In genomic region chr4:41479456-41479804, GRCm38 (mm10) we compare ENCODE assay signal across 11 mouse cellular contexts. TPM values are rescaled to one million over a fixed set of nuclear protein-coding genes. Genes with fewer than 3 reads are reported as not detected.
DNase-seq lines count a peak whose midpoint lies in the region; ATAC-seq and TF ChIP-seq lines count a peak whose summit lies in the region.
"Had no signal": no experiment of that assay in that cellular context is flagged by ENCODE, and none has a peak within 500 bp of the region (broad histone marks: within the 10 kb centered on the region; RNA-seq: fewer than 3 reads in every experiment).

No protein-coding gene starts in this region.

- peaks cover 10% of the 10 kb centered on the region; the same call in 1 of the 2 replicates for H3K36me3 ChIP-seq in hindbrain, embryonic 15.5 days
- no peaks in the 10 kb centered on the region for H3K36me3 ChIP-seq in hindbrain, embryonic 11.5 days (ENCODE audit: control insufficient read depth, insufficient read depth, low read length)
- H3K36me3 ChIP-seq in testis, adult 2 months (ENCODE audit: control insufficient read depth, insufficient read depth, low read length): no peaks in the 10 kb centered on the region
- H3K36me3 ChIP-seq in intestine, embryonic 16.5 days (ENCODE audit: control insufficient read depth, insufficient read depth, low read length): no peaks in the 10 kb centered on the region

- intact Hi-C loops in left cerebral cortex, postnatal 14 days (cut with DNase I): no loop called here

- ATAC-seq in hindbrain, embryonic 15.5 days (ENCODE audit: low FRiP score, low read depth): no peak
- ATAC-seq in hindbrain, embryonic 11.5 days (ENCODE audit: low FRiP score): no peak
- ATAC-seq in intestine, embryonic 16.5 days: peak; percentile 68
- ATAC-seq: liver, postnatal 0 days had no signal

- DNase-seq in hindbrain, embryonic 11.5 days (ENCODE audit: low spot score): no peak
- DNase-seq in testis, postnatal 14 days (ENCODE audit: low spot score): no peak
- no peak for DNase-seq in left cerebral cortex, postnatal 14 days (ENCODE audit: low spot score in 2 of 2)
- DNase-seq in thymus, postnatal 0 days (ENCODE audit: low spot score): no peak
- DNase-seq: liver, postnatal 0 days; right cerebral cortex, postnatal 14 days; thymus, postnatal 25 days had no signal

- H3K4me2 ChIP-seq in hindbrain, embryonic 15.5 days: no peak overlapping the region
- no peak overlapping the region for H3K4me2 ChIP-seq in hindbrain, embryonic 11.5 days (replicated peaks; ENCODE audit: low read depth, low read length)
- no peak overlapping the region for H3K4me2 ChIP-seq in intestine, embryonic 16.5 days (ENCODE audit: low read depth, low read length)
- H3K4me2 ChIP-seq: embryonic facial prominence, embryonic 15.5 days had no signal

- H3K9ac ChIP-seq in hindbrain, embryonic 15.5 days: no peak overlapping the region
- no peak overlapping the region for H3K9ac ChIP-seq in hindbrain, embryonic 11.5 days (ENCODE audit: low read depth, low read length)
- H3K9ac ChIP-seq in intestine, embryonic 16.5 days (ENCODE audit: low read depth, low read length): no peak overlapping the region
- H3K9ac ChIP-seq: embryonic facial prominence, embryonic 15.5 days; liver, postnatal 0 days had no signal

- no peak overlapping the region for H3K4me3 ChIP-seq in hindbrain, embryonic 15.5 days
- no peak overlapping the region for H3K4me3 ChIP-seq in hindbrain, embryonic 11.5 days (ENCODE audit: low read depth, low read length)
- H3K4me3 ChIP-seq in testis, adult 2 months (ENCODE audit: control insufficient read depth, low read depth, low read length): no peak overlapping the region
- H3K4me3 ChIP-seq in intestine, embryonic 16.5 days (ENCODE audit: low read length): no peak overlapping the region
- H3K4me3 ChIP-seq: embryonic facial prominence, embryonic 15.5 days had no signal

- H3K4me1 ChIP-seq in hindbrain, embryonic 15.5 days (replicated peaks): peaks cover 6% of the 10 kb centered on the region; the same call in 1 of the 2 replicates
- no peaks in the 10 kb centered on the region for H3K4me1 ChIP-seq in hindbrain, embryonic 11.5 days (replicated peaks; ENCODE audit: control insufficient read depth, insufficient read depth, low read length)
- no peaks in the 10 kb centered on the region; the same call in 1 of the 2 replicates for H3K4me1 ChIP-seq in testis, adult 2 months (ENCODE audit: control insufficient read depth, insufficient read depth, low read length)
- peaks cover 12% of the 10 kb centered on the region; the same call in 1 of the 2 replicates for H3K4me1 ChIP-seq in intestine, embryonic 16.5 days (ENCODE audit: control insufficient read depth, insufficient read depth, low read length)

- no peak for TF ChIP-seq POLR2A in testis, adult 2 months (IDR thresholded peaks at IDR 0.05; ENCODE audit: control insufficient read depth, low read depth, low read length)

- H3K9me3 ChIP-seq in hindbrain, embryonic 15.5 days: no peaks in the 10 kb centered on the region
- no peaks in the 10 kb centered on the region for H3K9me3 ChIP-seq in hindbrain, embryonic 11.5 days (ENCODE audit: control insufficient read depth, low read length)
- H3K9me3 ChIP-seq in intestine, embryonic 16.5 days (ENCODE audit: control insufficient read depth, low read length): no peaks in the 10 kb centered on the region
- H3K9me3 ChIP-seq: embryonic facial prominence, embryonic 15.5 days had no signal

- H3K27ac ChIP-seq in hindbrain, embryonic 15.5 days (replicated peaks): peak overlapping the region; percentile 32; the same call in 1 of the 2 replicates
- H3K27ac ChIP-seq in hindbrain, embryonic 11.5 days (ENCODE audit: low read depth, low read length): no peak overlapping the region
- H3K27ac ChIP-seq in testis, adult 2 months (ENCODE audit: control insufficient read depth, insufficient read depth, low read depth, low read length): 0 out of 2 replicates have a peak overlapping the region, but pooled peaks have one; percentile 18
- H3K27ac ChIP-seq in intestine, embryonic 16.5 days (ENCODE audit: low read length): peak overlapping the region; percentile 43
- H3K27ac ChIP-seq: embryonic facial prominence, embryonic 15.5 days had no signal

- TF ChIP-seq CTCF in testis, adult 2 months (IDR thresholded peaks at IDR 0.05; ENCODE audit: control insufficient read depth, insufficient read depth, insufficient replicate concordance, low read depth, low read length): no peak

- H3K27me3 ChIP-seq in hindbrain, embryonic 15.5 days: no peaks in the 10 kb centered on the region
- H3K27me3 ChIP-seq in hindbrain, embryonic 11.5 days (ENCODE audit: control insufficient read depth, insufficient read depth, low read length): no peaks in the 10 kb centered on the region
- H3K27me3 ChIP-seq in testis, adult 2 months (ENCODE audit: control insufficient read depth, insufficient read depth, low read length): no peaks in the 10 kb centered on the region
- H3K27me3 ChIP-seq in intestine, embryonic 16.5 days (replicated peaks; ENCODE audit: control insufficient read depth, insufficient read depth, low read length): no peaks in the 10 kb centered on the region
- H3K27me3 ChIP-seq: embryonic facial prominence, embryonic 15.5 days had no signal

- WGBS in hindbrain, embryonic 15.5 days: 59% methylated on average over 1 of the region's 1 CpGs
- WGBS in hindbrain, embryonic 11.5 days: 81% methylated on average over 1 of the region's 1 CpGs
- WGBS in intestine, embryonic 16.5 days: 48% methylated on average over 1 of the region's 1 CpGs

RNA-seq across cellular contexts. Expression of gene Nudt2, which starts 14.5 kb away (rescaled TPM):
- 68.3 and 76.0 TPM in 2 replicates for polyA plus RNA-seq in hindbrain, embryonic 15.5 days (2015; fragmentation: Nextera tagmentation; extraction: Ambion mirVana)
- polyA plus RNA-seq in hindbrain, embryonic 11.5 days (2014; fragmentation: Nextera tagmentation; extraction: Ambion mirVana): 67.7 and 70.3 TPM in 2 replicates
- polyA plus RNA-seq in testis, adult 2 months (2012; rRNA removed): 12.6 and 14.3 TPM in 2 replicates
- polyA plus RNA-seq in intestine, embryonic 16.5 days (2015; fragmentation: Nextera tagmentation; extraction: Ambion mirVana): 62.5 and 70.3 TPM in 2 replicates
- 10 to 100 TPM; 24.5 to 31.0 TPM for total RNA-seq in left cerebral cortex, postnatal 14 days (2021)
- 28.5 and 31.0 TPM in 2 replicates for polyA plus RNA-seq in thymus, postnatal 0 days (2015; fragmentation: Nextera tagmentation; extraction: Ambion mirVana)

RNA-seq across cellular contexts. Expression of gene Kif24, which starts 14.7 kb away (rescaled TPM):
- 2.9 and 4.1 TPM in 2 replicates for polyA plus RNA-seq in hindbrain, embryonic 15.5 days (2015; fragmentation: Nextera tagmentation; extraction: Ambion mirVana)
- 10.4 and 11.9 TPM in 2 replicates for polyA plus RNA-seq in hindbrain, embryonic 11.5 days (2014; fragmentation: Nextera tagmentation; extraction: Ambion mirVana)
- 11.3 and 11.9 TPM in 2 replicates for polyA plus RNA-seq in testis, adult 2 months (2012; rRNA removed)
- polyA plus RNA-seq in intestine, embryonic 16.5 days (2015; fragmentation: Nextera tagmentation; extraction: Ambion mirVana): 4.0 TPM in 2 replicates
- total RNA-seq in left cerebral cortex, postnatal 14 days (2021): 1 to 10 TPM; 1.4 to 1.5 TPM
- 5.6 and 5.9 TPM in 2 replicates for polyA plus RNA-seq in thymus, postnatal 0 days (2015; fragmentation: Nextera tagmentation; extraction: Ambion mirVana)

RNA-seq across cellular contexts. Expression of gene AI464131, which starts 23.4 kb away (rescaled TPM):
- 11.2 and 14.0 TPM in 2 replicates for polyA plus RNA-seq in hindbrain, embryonic 15.5 days (2015; fragmentation: Nextera tagmentation; extraction: Ambion mirVana)
- 8.3 and 10.9 TPM in 2 replicates for polyA plus RNA-seq in hindbrain, embryonic 11.5 days (2014; fragmentation: Nextera tagmentation; extraction: Ambion mirVana)
- polyA plus RNA-seq in testis, adult 2 months (2012; rRNA removed): 9.8 and 11.1 TPM in 2 replicates
- 12.7 and 15.3 TPM in 2 replicates for polyA plus RNA-seq in intestine, embryonic 16.5 days (2015; fragmentation: Nextera tagmentation; extraction: Ambion mirVana)
- 10 to 100 TPM; 42.6 to 44.7 TPM for total RNA-seq in left cerebral cortex, postnatal 14 days (2021)
- 0.60 TPM in 2 replicates for polyA plus RNA-seq in thymus, postnatal 0 days (2015; fragmentation: Nextera tagmentation; extraction: Ambion mirVana)

RNA-seq across cellular contexts. Expression of gene 1110017D15Rik, which starts 37.7 kb away (rescaled TPM):
- polyA plus RNA-seq in hindbrain, embryonic 15.5 days (2015; fragmentation: Nextera tagmentation; extraction: Ambion mirVana): 17.0 and 19.3 TPM in 2 replicates
- polyA plus RNA-seq in hindbrain, embryonic 11.5 days (2014; fragmentation: Nextera tagmentation; extraction: Ambion mirVana): 12.7 and 14.3 TPM in 2 replicates
- polyA plus RNA-seq in testis, adult 2 months (2012; rRNA removed): 1,051 and 1,062 TPM in 2 replicates
- polyA plus RNA-seq in intestine, embryonic 16.5 days (2015; fragmentation: Nextera tagmentation; extraction: Ambion mirVana): 0.21 TPM in 1 of 2 replicates, not detected in the other
- 1 to 10 TPM; 8.7 TPM for total RNA-seq in left cerebral cortex, postnatal 14 days (2021)
- polyA plus RNA-seq in thymus, postnatal 0 days (2015; fragmentation: Nextera tagmentation; extraction: Ambion mirVana): 0.94 and 1.5 TPM in 2 replicates
- polyA plus RNA-seq: liver, postnatal 0 days had no signal
